Mouse (Mus musculus): ENCODE measurements around the gene Rlbp1. TPM values are rescaled to one million over a fixed set of nuclear protein-coding genes. Genes with fewer than 3 reads are reported as not detected.

Rlbp1 gene
- polyA plus RNA-seq, 1 experiment: not detected

- H3K4me3 ChIP-seq: no peak overlapping the region
- no peaks in the 10 kb centered on the region for H3K27me3 ChIP-seq (ENCODE audit: control insufficient read depth, insufficient read depth, insufficient read length)
- H3K36me3 ChIP-seq (ENCODE audit: control insufficient read depth, insufficient read depth): peaks cover 5% of the 10 kb centered on the region
- no peak overlapping the region for H3K4me2 ChIP-seq (ENCODE audit: low read depth)
- TF ChIP-seq POLR2AphosphoS2 (IDR thresholded peaks at IDR 0.05; ENCODE audit: insufficient read length, low read depth) (no peak), POLR2A (IDR thresholded peaks at IDR 0.05; ENCODE audit: insufficient read length, low read depth) (no peak), TCF12 (IDR thresholded peaks at IDR 0.05; ENCODE audit: insufficient read depth, poor library complexity, severe bottlenecking) (no peak), E2F4 (IDR thresholded peaks at IDR 0.05; ENCODE audit: insufficient read depth) (no peak), MAX (IDR thresholded peaks at IDR 0.05; ENCODE audit: low read depth) (no peak), MYOG (IDR thresholded peaks at IDR 0.05; ENCODE audit: control insufficient read depth in 1 of 3, insufficient read depth in 1 of 3, insufficient read length in 2 of 3, low read depth in 2 of 3) (no peak), USF1 (IDR thresholded peaks at IDR 0.05; ENCODE audit: low read depth) (no peak), MYOD1 (IDR thresholded peaks at IDR 0.05; ENCODE audit: control insufficient read depth in 1 of 3, insufficient read length in 2 of 3, low read depth in 2 of 3) (no peak), CEBPB (IDR thresholded peaks at IDR 0.05; ENCODE audit: insufficient read depth, poor library complexity, severe bottlenecking) (no peak), REST (IDR thresholded peaks at IDR 0.05; ENCODE audit: insufficient read depth, insufficient read length) (no peak), TCF3 (IDR thresholded peaks at IDR 0.05; ENCODE audit: insufficient read length, low read depth) (no peak), SRF (IDR thresholded peaks at IDR 0.05; ENCODE audit: control insufficient read depth, insufficient read length, low read depth) (no peak)
- H3K79me2 ChIP-seq (ENCODE audit: control insufficient read depth, insufficient read depth): no peaks in the 10 kb centered on the region
- no peak overlapping the region for H3ac ChIP-seq (ENCODE audit: control insufficient read depth, insufficient read length)
Observed at GRCm38 (mm10) chr7:79346555-79347075, 40.2 kb downstream of the Rlbp1 start.

GRCm38 (mm10) chr7:79345902-79346301 is 40.9 kb downstream of the Rlbp1 start:
- peaks cover 4% of the 10 kb centered on the region for H3K36me3 ChIP-seq (ENCODE audit: control insufficient read depth, insufficient read depth)
- no peak overlapping the region for H3ac ChIP-seq (ENCODE audit: control insufficient read depth, insufficient read length)
- TF ChIP-seq MAX (IDR thresholded peaks at IDR 0.05; ENCODE audit: low read depth) (no peak), TCF12 (IDR thresholded peaks at IDR 0.05; ENCODE audit: insufficient read depth, poor library complexity, severe bottlenecking) (no peak), SRF (IDR thresholded peaks at IDR 0.05; ENCODE audit: control insufficient read depth, insufficient read length, low read depth) (no peak), POLR2A (IDR thresholded peaks at IDR 0.05; ENCODE audit: insufficient read length, low read depth) (no peak), MYOG (IDR thresholded peaks at IDR 0.05; ENCODE audit: control insufficient read depth in 1 of 3, insufficient read depth in 1 of 3, insufficient read length in 2 of 3, low read depth in 2 of 3) (no peak), MYOD1 (IDR thresholded peaks at IDR 0.05; ENCODE audit: control insufficient read depth in 1 of 3, insufficient read length in 2 of 3, low read depth in 2 of 3) (no peak), CEBPB (IDR thresholded peaks at IDR 0.05; ENCODE audit: insufficient read depth, poor library complexity, severe bottlenecking) (no peak), POLR2AphosphoS2 (IDR thresholded peaks at IDR 0.05; ENCODE audit: insufficient read length, low read depth) (no peak), REST (IDR thresholded peaks at IDR 0.05; ENCODE audit: insufficient read depth, insufficient read length) (no peak)
- no peaks in the 10 kb centered on the region for H3K79me2 ChIP-seq (ENCODE audit: control insufficient read depth, insufficient read depth)
- no peak overlapping the region for H3K4me3 ChIP-seq
- no peak overlapping the region for H3K4me2 ChIP-seq (ENCODE audit: low read depth)
- no peaks in the 10 kb centered on the region for H3K27me3 ChIP-seq (ENCODE audit: control insufficient read depth, insufficient read depth, insufficient read length)

GRCm38 (mm10) chr7:79336362-79336910 is 50.4 kb downstream of the Rlbp1 start:
- Histone ChIP-seq H3K36me3 (ENCODE audit: control insufficient read depth, insufficient read depth) (no peaks in the 10 kb centered on the region), H3ac (ENCODE audit: control insufficient read depth, insufficient read length) (no peak overlapping the region), H3K4me2 (ENCODE audit: low read depth) (no peak overlapping the region), H3K27me3 (ENCODE audit: control insufficient read depth, insufficient read depth, insufficient read length) (no peaks in the 10 kb centered on the region), H3K4me3 (no peak overlapping the region), H3K79me2 (ENCODE audit: control insufficient read depth, insufficient read depth) (peaks cover 3% of the 10 kb centered on the region)
- TF ChIP-seq MYOD1 (IDR thresholded peaks at IDR 0.05; ENCODE audit: control insufficient read depth in 1 of 3, insufficient read length in 2 of 3, low read depth in 2 of 3) (peak; percentile 85 to 98 (median 91)), REST (IDR thresholded peaks at IDR 0.05; ENCODE audit: insufficient read depth, insufficient read length) (no peak), POLR2AphosphoS2 (IDR thresholded peaks at IDR 0.05; ENCODE audit: insufficient read length, low read depth) (no peak), MYOG (IDR thresholded peaks at IDR 0.05; ENCODE audit: control insufficient read depth in 1 of 3, insufficient read depth in 1 of 3, insufficient read length in 2 of 3, low read depth in 2 of 3) (peak; percentile 70 to 87 (median 73)), MAX (IDR thresholded peaks at IDR 0.05; ENCODE audit: low read depth) (no peak), TCF3 (IDR thresholded peaks at IDR 0.05; ENCODE audit: insufficient read length, low read depth) (peak; percentile 41), E2F4 (IDR thresholded peaks at IDR 0.05; ENCODE audit: insufficient read depth) (no peak), CEBPB (IDR thresholded peaks at IDR 0.05; ENCODE audit: insufficient read depth, poor library complexity, severe bottlenecking) (no peak), USF1 (IDR thresholded peaks at IDR 0.05; ENCODE audit: low read depth) (no peak), TCF12 (IDR thresholded peaks at IDR 0.05; ENCODE audit: insufficient read depth, poor library complexity, severe bottlenecking) (peak; percentile 42), SRF (IDR thresholded peaks at IDR 0.05; ENCODE audit: control insufficient read depth, insufficient read length, low read depth) (no peak), POLR2A (IDR thresholded peaks at IDR 0.05; ENCODE audit: insufficient read length, low read depth) (no peak)

- H3K27me3 ChIP-seq (ENCODE audit: control insufficient read depth, insufficient read depth, insufficient read length): no peaks in the 10 kb centered on the region
- H3K36me3 ChIP-seq (ENCODE audit: control insufficient read depth, insufficient read depth): peaks cover 4% of the 10 kb centered on the region
- peaks cover 3% of the 10 kb centered on the region for H3K79me2 ChIP-seq (ENCODE audit: control insufficient read depth, insufficient read depth)
- no peak overlapping the region for H3K4me2 ChIP-seq (ENCODE audit: low read depth)
- no peak overlapping the region for H3ac ChIP-seq (ENCODE audit: control insufficient read depth, insufficient read length)
- TF ChIP-seq MAX (IDR thresholded peaks at IDR 0.05; ENCODE audit: low read depth): no peak
- TF ChIP-seq POLR2AphosphoS2 (IDR thresholded peaks at IDR 0.05; ENCODE audit: insufficient read length, low read depth): no peak
- no peak for TF ChIP-seq USF1 (IDR thresholded peaks at IDR 0.05; ENCODE audit: low read depth)
- no peak for TF ChIP-seq E2F4 (IDR thresholded peaks at IDR 0.05; ENCODE audit: insufficient read depth)
- TF ChIP-seq MYOD1 (IDR thresholded peaks at IDR 0.05; ENCODE audit: control insufficient read depth in 1 of 3, insufficient read length in 2 of 3, low read depth in 2 of 3): no peak
- no peak overlapping the region for H3K4me3 ChIP-seq
Observed at GRCm38 (mm10) chr7:79333419-79333818, 53.4 kb downstream of the Rlbp1 start.

All from myocyte (in vitro differentiated cells).